Mouse (Mus musculus): ENCODE measurements around the gene Rp9. TPM values are rescaled to one million over a fixed set of nuclear protein-coding genes. Genes with fewer than 3 reads are reported as not detected.

Gene Rp9
- polyA plus RNA-seq, 1 experiment from 2014 or later: 66.0 TPM

GRCm38 (mm10) chr9:22448420-22448819 is 21.1 kb downstream of the Rp9 start:
- Histone ChIP-seq H3K4me1 (replicated peaks; ENCODE audit: control insufficient read depth, insufficient read depth, low read length) (no peaks in the 10 kb centered on the region), H3K4me3 (replicated peaks; ENCODE audit: low read length) (no peak overlapping the region), H3K27me3 (replicated peaks; ENCODE audit: control insufficient read depth, insufficient read depth, low read length) (no peaks in the 10 kb centered on the region), H3K36me3 (ENCODE audit: control insufficient read depth, insufficient read depth) (peaks cover 38% of the 10 kb centered on the region), H3K9ac (replicated peaks; ENCODE audit: low read depth, low read length) (no peak overlapping the region), H3K4me2 (ENCODE audit: low read length) (no peak overlapping the region), H3K9me3 (ENCODE audit: control insufficient read depth, low read length) (no peaks in the 10 kb centered on the region), H3K27ac (ENCODE audit: low read length) (no peak overlapping the region)
- no peak for ATAC-seq
- WGBS: 83% methylated on average over 13 of the region's 13 CpGs

DNA sequence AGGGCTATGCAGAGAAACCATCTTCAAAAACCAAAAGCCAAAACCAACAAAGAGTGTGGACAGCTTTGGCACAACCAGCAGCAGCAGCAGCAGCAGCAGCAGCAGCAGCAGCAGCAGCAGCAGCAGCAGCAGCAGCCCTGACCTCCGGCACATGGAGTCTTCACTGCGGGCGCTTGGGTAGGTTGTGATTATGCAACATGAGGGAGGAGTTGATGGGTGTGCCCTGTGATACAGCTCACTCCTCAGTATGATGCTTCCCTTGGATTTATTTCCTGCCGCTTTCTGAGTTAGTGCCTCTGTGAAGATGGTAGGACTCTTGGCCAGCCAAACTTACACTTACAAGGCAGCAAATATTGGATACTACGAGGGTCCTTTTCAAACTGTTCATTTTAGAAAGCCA is 22.3 kb downstream of the Rp9 start:
- H3K4me2 ChIP-seq (ENCODE audit: low read length): no peak overlapping the region
- no peak for ATAC-seq
- H3K4me3 ChIP-seq (replicated peaks; ENCODE audit: low read length): no peak overlapping the region
- H3K27ac ChIP-seq (ENCODE audit: low read length): no peak overlapping the region
- 88% methylated on average over 5 of the region's 5 CpGs for WGBS
- H3K9ac ChIP-seq (replicated peaks; ENCODE audit: low read depth, low read length): no peak overlapping the region
- H3K27me3 ChIP-seq (replicated peaks; ENCODE audit: control insufficient read depth, insufficient read depth, low read length): no peaks in the 10 kb centered on the region
- no peaks in the 10 kb centered on the region for H3K4me1 ChIP-seq (replicated peaks; ENCODE audit: control insufficient read depth, insufficient read depth, low read length)
- peaks cover 33% of the 10 kb centered on the region for H3K36me3 ChIP-seq (ENCODE audit: control insufficient read depth, insufficient read depth)
- H3K9me3 ChIP-seq (ENCODE audit: control insufficient read depth, low read length): no peaks in the 10 kb centered on the region

DNA sequence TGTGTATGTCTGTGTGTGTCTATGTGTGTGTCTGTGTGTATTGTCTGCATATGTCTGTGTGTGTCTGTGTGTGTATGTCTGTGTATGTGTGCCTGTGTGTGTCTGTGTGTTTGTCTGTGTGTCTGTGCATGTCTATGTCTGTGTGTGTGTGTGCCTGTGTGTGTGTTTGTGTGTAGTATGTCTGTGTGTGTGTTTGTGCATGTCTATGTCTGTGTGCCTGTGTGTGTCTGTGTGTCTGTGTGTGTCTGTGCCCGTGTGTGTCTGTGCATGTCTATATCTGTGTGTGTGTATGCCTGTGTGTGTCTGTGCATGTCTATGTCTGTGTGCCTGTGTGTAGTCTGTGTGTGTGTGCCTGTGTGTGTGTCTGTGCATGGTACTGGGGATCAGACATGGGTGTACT is 24.4 kb downstream of the Rp9 start:
- 75% methylated on average over 1 of the region's 1 CpGs for WGBS
- ATAC-seq: no peak
- H3K9ac ChIP-seq (replicated peaks; ENCODE audit: low read depth, low read length): no peak overlapping the region
- no peak overlapping the region for H3K27ac ChIP-seq (ENCODE audit: low read length)
- no peak overlapping the region for H3K4me2 ChIP-seq (ENCODE audit: low read length)
- no peaks in the 10 kb centered on the region for H3K9me3 ChIP-seq (ENCODE audit: control insufficient read depth, low read length)
- no peaks in the 10 kb centered on the region for H3K27me3 ChIP-seq (replicated peaks; ENCODE audit: control insufficient read depth, insufficient read depth, low read length)
- H3K4me3 ChIP-seq (replicated peaks; ENCODE audit: low read length): no peak overlapping the region
- no peaks in the 10 kb centered on the region for H3K4me1 ChIP-seq (replicated peaks; ENCODE audit: control insufficient read depth, insufficient read depth, low read length)
- peaks cover 21% of the 10 kb centered on the region; the same call in 1 of the 2 replicates for H3K36me3 ChIP-seq (ENCODE audit: control insufficient read depth, insufficient read depth)

DNA sequence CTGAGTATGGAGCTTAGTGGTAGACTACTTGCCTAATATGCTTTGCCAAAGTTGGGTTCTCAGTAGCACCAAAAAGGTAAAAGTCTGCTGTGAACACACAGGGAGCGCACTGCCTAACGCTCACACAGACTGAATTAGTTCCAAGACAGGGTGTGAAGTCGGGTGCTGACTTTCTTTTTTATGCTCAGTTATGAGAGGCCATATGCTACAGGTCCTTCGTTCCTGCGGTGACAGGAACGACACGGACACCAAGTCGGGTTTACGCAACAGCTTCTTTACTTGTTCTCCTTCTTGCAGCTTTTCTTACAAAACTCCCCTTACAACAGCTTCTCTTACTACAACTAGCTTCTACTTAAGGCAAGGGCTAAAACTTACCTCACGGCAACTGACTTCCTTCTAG is 26.4 kb downstream of the Rp9 start:
- no peaks in the 10 kb centered on the region for H3K4me1 ChIP-seq (replicated peaks; ENCODE audit: control insufficient read depth, insufficient read depth, low read length)
- no peaks in the 10 kb centered on the region for H3K9me3 ChIP-seq (ENCODE audit: control insufficient read depth, low read length)
- no peak overlapping the region for H3K4me3 ChIP-seq (replicated peaks; ENCODE audit: low read length)
- ATAC-seq: no peak
- H3K9ac ChIP-seq (replicated peaks; ENCODE audit: low read depth, low read length): no peak overlapping the region
- H3K4me2 ChIP-seq (ENCODE audit: low read length): no peak overlapping the region
- 94% methylated on average over 10 of the region's 10 CpGs for WGBS
- peaks cover 12% of the 10 kb centered on the region; the same call in 1 of the 2 replicates for H3K36me3 ChIP-seq (ENCODE audit: control insufficient read depth, insufficient read depth)
- no peaks in the 10 kb centered on the region for H3K27me3 ChIP-seq (replicated peaks; ENCODE audit: control insufficient read depth, insufficient read depth, low read length)
- no peak overlapping the region for H3K27ac ChIP-seq (ENCODE audit: low read length)

- no peak overlapping the region for H3K9ac ChIP-seq (replicated peaks; ENCODE audit: low read depth, low read length)
- 74% methylated on average over 1 of the region's 1 CpGs for WGBS
- no peaks in the 10 kb centered on the region for H3K4me1 ChIP-seq (replicated peaks; ENCODE audit: control insufficient read depth, insufficient read depth, low read length)
Observed at GRCm38 (mm10) chr9:22438826-22439225, 30.7 kb downstream of the Rp9 start.

GRCm38 (mm10) chr9:22434101-22434500 is 35.4 kb downstream of the Rp9 start:
- no peak overlapping the region for H3K4me3 ChIP-seq (replicated peaks; ENCODE audit: low read length)
- H3K36me3 ChIP-seq (ENCODE audit: control insufficient read depth, insufficient read depth): no peaks in the 10 kb centered on the region
- H3K27ac ChIP-seq (ENCODE audit: low read length): no peak overlapping the region
- H3K9ac ChIP-seq (replicated peaks; ENCODE audit: low read depth, low read length): no peak overlapping the region
- 98% methylated on average over 2 of the region's 2 CpGs for WGBS
- ATAC-seq: no peak
- no peaks in the 10 kb centered on the region for H3K27me3 ChIP-seq (replicated peaks; ENCODE audit: control insufficient read depth, insufficient read depth, low read length)
- H3K4me1 ChIP-seq (replicated peaks; ENCODE audit: control insufficient read depth, insufficient read depth, low read length): peaks cover 4% of the 10 kb centered on the region
- no peak overlapping the region for H3K4me2 ChIP-seq (ENCODE audit: low read length)
- no peaks in the 10 kb centered on the region for H3K9me3 ChIP-seq (ENCODE audit: control insufficient read depth, low read length)

More at GRCm38 (mm10) chr9:22438826-22439225, 30.7 kb downstream of the Rp9 start:
- Histone ChIP-seq H3K36me3 (ENCODE audit: control insufficient read depth, insufficient read depth) (peaks cover 2% of the 10 kb centered on the region; the same call in 1 of the 2 replicates), H3K27me3 (replicated peaks; ENCODE audit: control insufficient read depth, insufficient read depth, low read length) (no peaks in the 10 kb centered on the region), H3K9me3 (ENCODE audit: control insufficient read depth, low read length) (no peaks in the 10 kb centered on the region), H3K27ac (ENCODE audit: low read length) (no peak overlapping the region), H3K4me2 (ENCODE audit: low read length) (no peak overlapping the region), H3K4me3 (replicated peaks; ENCODE audit: low read length) (no peak overlapping the region)
- ATAC-seq: no peak

- Histone ChIP-seq H3K9ac (replicated peaks; ENCODE audit: low read depth, low read length) (no peak overlapping the region), H3K36me3 (ENCODE audit: control insufficient read depth, insufficient read depth) (no peaks in the 10 kb centered on the region), H3K4me2 (ENCODE audit: low read length) (no peak overlapping the region), H3K4me1 (replicated peaks; ENCODE audit: control insufficient read depth, insufficient read depth, low read length) (peaks cover 7% of the 10 kb centered on the region), H3K27ac (ENCODE audit: low read length) (no peak overlapping the region), H3K9me3 (ENCODE audit: control insufficient read depth, low read length) (no peaks in the 10 kb centered on the region), H3K27me3 (replicated peaks; ENCODE audit: control insufficient read depth, insufficient read depth, low read length) (no peaks in the 10 kb centered on the region), H3K4me3 (replicated peaks; ENCODE audit: low read length) (no peak overlapping the region)
- WGBS: 83% methylated on average over 2 of the region's 2 CpGs
- no peak for ATAC-seq
Observed at GRCm38 (mm10) chr9:22433221-22433620, 36.3 kb downstream of the Rp9 start.

GRCm38 (mm10) chr9:22430315-22430840 is 39.2 kb downstream of the Rp9 start:
- no peak overlapping the region for H3K27ac ChIP-seq (ENCODE audit: low read length)
- no peak overlapping the region for H3K9ac ChIP-seq (replicated peaks; ENCODE audit: low read depth, low read length)
- no peak for ATAC-seq
- H3K36me3 ChIP-seq (ENCODE audit: control insufficient read depth, insufficient read depth): no peaks in the 10 kb centered on the region
- no peak overlapping the region for H3K4me2 ChIP-seq (ENCODE audit: low read length)
- 34% methylated on average over 5 of the region's 5 CpGs for WGBS
- no peaks in the 10 kb centered on the region for H3K27me3 ChIP-seq (replicated peaks; ENCODE audit: control insufficient read depth, insufficient read depth, low read length)
- H3K9me3 ChIP-seq (ENCODE audit: control insufficient read depth, low read length): no peaks in the 10 kb centered on the region
- no peak overlapping the region for H3K4me3 ChIP-seq (replicated peaks; ENCODE audit: low read length)
- H3K4me1 ChIP-seq (replicated peaks; ENCODE audit: control insufficient read depth, insufficient read depth, low read length): peaks cover 7% of the 10 kb centered on the region

GRCm38 (mm10) chr9:22429533-22430241 is 39.9 kb downstream of the Rp9 start:
- 23% methylated on average over 15 of the region's 15 CpGs for WGBS
- no peak for ATAC-seq
- peak overlapping the region; percentile 21 for H3K4me2 ChIP-seq (ENCODE audit: low read length)

More at GRCm38 (mm10) chr9:22429533-22430241, 39.9 kb downstream of the Rp9 start:
- H3K4me1 ChIP-seq (replicated peaks; ENCODE audit: control insufficient read depth, insufficient read depth, low read length): peaks cover 7% of the 10 kb centered on the region
- H3K4me3 ChIP-seq (replicated peaks; ENCODE audit: low read length): no peak overlapping the region
- no peaks in the 10 kb centered on the region for H3K9me3 ChIP-seq (ENCODE audit: control insufficient read depth, low read length)
- no peak overlapping the region for H3K9ac ChIP-seq (replicated peaks; ENCODE audit: low read depth, low read length)
- no peak overlapping the region for H3K27ac ChIP-seq (ENCODE audit: low read length)
- H3K36me3 ChIP-seq (ENCODE audit: control insufficient read depth, insufficient read depth): no peaks in the 10 kb centered on the region
- H3K27me3 ChIP-seq (replicated peaks; ENCODE audit: control insufficient read depth, insufficient read depth, low read length): no peaks in the 10 kb centered on the region

All from forebrain, embryonic 16.5 days (tissue).